Mouse (Mus musculus) thymus, postnatal 4 days (tissue): ENCODE measurements at regions not wholly inside any gene's neighbourhood (a gene's known extent, or its start where the extent isn't known, plus 50 kb on each side); places are given as distances from the start of the nearest gene placed in this dataset.

Experiments used
- DNase-seq: peaks from one replicate; pipeline ENCODE4 v3.0.0; 2021

GRCm38 (mm10) chr13:72947374-72948165 lies 312.7 kb upstream of the Irx4 start:
- no peak for DNase-seq

GRCm38 (mm10) chr13:72958616-72959518 lies 301.4 kb upstream of the Irx4 start:
- no peak for DNase-seq

DNA sequence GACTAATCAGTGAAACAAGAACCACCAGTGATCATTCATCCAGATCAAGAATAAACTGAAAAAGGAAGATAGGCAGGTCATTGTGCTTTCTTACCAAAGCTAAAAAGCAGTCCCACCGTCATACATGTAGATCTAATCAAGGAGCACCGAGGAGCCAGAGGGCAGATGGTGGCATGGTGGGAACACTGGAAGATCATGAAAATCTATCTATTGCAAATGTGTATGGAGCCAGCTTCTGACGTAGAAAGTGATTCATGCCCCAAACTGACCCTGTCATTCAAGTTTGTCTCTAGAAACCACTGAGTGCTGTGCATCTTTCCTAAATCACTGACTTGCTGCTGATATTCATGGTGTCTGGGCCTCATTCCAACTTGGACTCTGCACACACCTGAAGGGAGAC lies 299.0 kb upstream of the Irx4 start:
- no peak for DNase-seq

- DNase-seq, result no peak
Observed at GRCm38 (mm10) chr13:72972165-72972564, 288.1 kb upstream of the Irx4 start.

- no peak for DNase-seq
Observed at GRCm38 (mm10) chr13:72972894-72973293, 287.4 kb upstream of the Irx4 start.

DNA sequence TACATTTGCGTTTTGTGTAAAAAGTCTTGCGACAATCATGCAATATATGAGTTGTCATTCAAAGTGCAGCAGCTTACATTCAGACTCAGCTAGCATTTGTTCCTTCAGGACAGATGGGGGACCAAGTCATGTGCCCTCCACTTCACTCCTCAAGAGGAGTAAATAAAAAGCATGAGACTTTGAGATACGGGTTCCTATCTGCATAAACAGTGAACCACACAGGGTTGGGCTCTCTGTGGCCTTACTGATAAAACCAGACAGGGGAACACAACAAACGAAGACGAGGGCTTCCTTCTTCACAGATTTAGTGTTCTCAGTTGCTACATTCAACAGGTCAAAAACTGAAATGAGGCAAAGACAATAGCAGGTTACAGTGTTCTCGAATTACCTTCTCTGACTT lies 283.1 kb upstream of the Irx4 start:
- DNase-seq, result no peak

DNA sequence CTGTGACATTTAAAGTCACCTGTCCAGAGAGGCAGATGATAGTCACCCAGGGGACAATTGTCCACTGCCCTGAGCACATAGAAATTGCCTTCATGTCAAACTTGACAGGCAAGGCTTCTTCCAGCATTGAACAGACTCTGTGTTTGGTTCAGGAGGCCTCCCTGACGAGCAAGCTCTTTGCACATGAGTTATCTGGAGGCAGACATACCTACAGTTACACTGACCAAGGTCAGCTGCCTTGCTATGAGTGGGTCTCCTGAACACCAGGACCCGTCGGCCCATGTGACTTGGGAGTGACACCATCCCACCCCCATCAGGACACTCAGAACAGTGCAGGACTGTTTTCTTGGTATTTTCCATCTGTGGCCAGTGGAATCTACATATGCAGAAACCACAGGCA lies 282.3 kb upstream of the Irx4 start:
- DNase-seq, result no peak

GRCm38 (mm10) chr13:72978966-72979365 lies 281.3 kb upstream of the Irx4 start:
- no peak for DNase-seq

- DNase-seq, result no peak
Observed at GRCm38 (mm10) chr13:72992589-72993409, 267.5 kb upstream of the Irx4 start.

GRCm38 (mm10) chr13:72993410-72993858 lies 266.8 kb upstream of the Irx4 start:
- DNase-seq, result no peak

GRCm38 (mm10) chr13:72994538-72994937 lies 265.7 kb upstream of the Irx4 start:
- no peak for DNase-seq

DNA sequence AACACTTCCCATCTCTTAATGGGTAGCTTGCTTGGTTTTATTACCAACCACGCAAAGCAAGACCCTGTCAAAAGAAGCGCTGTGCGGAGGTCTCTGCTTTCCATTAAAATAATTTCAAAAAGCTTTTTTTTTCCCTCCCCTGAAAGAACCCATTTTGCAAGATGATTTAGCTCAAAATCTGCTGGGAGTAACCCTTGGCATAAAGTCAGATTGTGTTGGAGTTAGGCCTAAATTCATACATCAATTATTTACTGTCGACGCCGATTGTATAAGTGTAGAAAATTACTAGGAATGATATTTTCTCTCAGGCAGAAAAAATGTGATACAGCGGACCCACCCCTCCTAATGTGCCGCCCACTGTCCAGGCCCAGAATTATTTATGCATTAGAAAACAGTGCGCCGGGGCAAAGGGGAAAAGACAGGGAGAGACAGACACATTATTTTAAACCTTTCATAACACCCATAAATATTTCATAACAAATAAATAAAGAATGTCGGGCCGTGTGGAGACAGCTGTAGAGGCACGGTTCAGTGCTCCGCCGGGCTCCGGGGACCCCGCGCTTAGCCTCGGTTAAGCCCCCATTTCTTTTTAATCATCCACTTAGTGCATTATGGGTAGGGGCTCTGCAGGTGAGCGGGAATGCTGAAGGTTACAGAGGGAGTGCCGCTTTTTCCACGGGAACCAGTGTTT lies 251.3 kb upstream of the Irx4 start:
- no peak for DNase-seq

GRCm38 (mm10) chr13:73009547-73010475 lies 250.5 kb upstream of the Irx4 start:
- no peak for DNase-seq

DNA sequence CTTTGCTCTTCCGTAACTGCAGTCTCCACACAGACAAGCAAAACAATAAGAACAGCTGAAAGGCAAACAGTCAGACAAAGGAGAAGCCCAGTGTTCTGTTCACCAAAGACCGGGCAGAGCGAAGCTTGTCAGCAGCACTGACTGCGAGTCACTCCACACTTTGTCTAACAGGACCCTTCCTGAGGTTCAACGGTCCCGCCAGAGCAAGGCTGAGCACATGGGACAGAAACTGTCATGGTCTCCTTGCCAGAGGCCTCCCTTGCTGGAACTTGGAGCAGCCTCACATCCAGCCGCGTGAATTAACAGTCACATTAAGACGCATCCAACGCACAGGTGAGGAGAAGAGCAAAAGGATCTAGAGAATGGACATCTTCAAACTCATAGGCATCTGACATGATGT lies 241.1 kb upstream of the Irx4 start:
- DNase-seq, result no peak

- DNase-seq, result no peak
Observed at GRCm38 (mm10) chr13:73031217-73031616, 229.1 kb upstream of the Irx4 start.

- DNase-seq, result peak; percentile 53
Observed at GRCm38 (mm10) chr13:73033055-73033454, 227.2 kb upstream of the Irx4 start.

DNA sequence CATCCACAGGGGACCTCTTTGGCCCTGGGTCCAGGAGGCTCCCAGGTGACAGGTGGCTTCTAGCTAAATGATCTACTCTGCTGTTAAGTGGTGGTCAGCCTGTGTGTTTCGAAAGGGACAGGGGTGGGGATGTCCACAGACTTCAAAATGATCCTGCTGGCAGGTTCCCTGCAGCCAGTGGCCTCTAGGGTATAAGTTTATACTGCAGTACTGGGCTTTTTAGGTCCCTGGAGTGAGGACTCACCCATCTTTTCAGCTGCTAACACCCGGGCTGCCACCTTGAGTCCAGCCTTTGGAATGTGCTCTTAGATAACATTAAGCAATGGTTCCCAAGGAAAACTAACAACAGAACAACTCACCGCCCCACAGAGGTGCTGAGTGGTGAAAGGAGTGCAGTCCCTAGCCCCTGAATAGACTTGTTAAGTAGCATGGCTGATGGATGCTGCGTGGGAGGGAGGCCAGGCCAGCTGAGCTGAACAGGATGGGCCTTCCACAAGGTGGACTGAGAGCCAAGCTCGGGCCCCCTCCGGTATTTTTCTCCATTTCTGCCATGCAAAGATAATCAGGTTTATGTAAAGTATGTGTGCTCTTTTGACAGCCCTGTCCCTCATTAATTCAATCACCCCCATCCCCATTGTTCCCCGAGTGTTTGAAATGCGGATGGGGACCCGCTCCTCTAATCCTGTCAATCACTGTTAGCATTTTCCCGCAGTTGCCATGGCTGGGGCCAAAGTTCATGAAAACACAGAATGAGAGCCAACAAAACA lies 226.0 kb upstream of the Irx4 start:
- no peak for DNase-seq

DNA sequence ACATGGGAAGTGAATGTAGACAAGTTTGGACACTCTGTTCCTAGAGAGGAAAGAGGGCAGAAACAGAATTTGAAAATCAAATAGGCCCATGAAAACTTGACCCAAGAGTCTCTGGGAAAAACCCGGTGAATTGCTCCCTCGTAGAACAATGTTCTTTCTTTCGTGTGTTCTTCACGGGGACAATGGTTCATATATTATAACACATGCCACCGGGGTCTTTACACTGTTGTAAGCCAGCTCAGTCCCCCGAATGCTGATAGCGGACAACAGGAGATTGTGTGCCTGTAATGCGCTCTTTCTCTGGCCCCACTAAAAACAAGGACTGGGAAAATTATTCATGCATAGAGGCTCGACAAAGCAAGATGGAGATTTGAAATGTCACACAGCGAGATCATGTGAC lies 225.4 kb upstream of the Irx4 start:
- no peak for DNase-seq

DNA sequence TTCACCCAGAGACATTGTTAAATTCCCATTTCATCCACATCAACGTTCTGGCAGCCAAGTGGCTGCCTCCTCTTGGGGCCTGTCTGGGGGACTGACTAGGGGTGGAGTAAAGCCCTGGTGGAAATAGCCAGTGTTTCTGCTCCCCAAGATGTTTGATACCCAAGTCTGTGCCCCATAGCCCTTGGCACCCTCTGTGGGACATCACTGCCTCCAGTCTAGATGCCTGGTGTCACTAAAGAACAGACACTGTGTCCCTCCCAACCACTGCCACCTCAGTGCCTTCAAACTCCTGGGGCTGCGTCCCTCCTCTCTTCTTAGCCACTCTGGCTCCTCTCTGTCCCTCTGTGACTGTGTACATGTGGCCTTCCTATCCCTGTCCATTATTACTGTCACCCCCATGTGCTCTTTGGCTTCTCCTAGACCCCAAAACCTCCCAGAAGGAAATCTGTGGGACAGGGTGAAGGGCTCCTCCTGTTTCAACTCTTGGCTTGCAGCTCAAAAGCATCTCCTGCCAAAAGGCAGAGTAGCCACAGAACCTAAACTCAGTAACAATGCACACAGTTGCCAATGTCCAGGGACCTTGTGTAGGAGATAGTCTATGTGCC lies 224.8 kb upstream of the Irx4 start:
- no peak for DNase-seq

DNA sequence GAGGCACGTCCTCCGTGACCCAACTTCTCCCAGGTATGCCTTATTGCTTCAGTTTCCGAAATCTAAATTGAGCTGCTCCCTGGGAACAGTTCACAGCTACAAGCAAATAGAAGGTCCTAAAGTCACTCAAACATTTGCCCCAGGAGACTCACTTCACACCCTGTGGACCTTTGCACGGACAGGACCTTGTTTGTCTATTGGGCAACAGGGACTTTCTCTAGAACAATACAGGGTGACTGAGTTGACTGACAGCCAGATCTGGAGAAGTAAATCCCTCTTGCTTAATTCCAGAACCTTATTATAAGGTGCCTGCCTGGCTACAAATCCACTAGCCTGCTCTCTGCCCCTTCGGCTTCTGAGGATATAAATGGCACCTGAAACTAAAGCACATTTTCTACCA lies 220.5 kb upstream of the Irx4 start:
- no peak for DNase-seq
